Mouse (Mus musculus): ENCODE measurements around the gene Plvap.

DNA sequence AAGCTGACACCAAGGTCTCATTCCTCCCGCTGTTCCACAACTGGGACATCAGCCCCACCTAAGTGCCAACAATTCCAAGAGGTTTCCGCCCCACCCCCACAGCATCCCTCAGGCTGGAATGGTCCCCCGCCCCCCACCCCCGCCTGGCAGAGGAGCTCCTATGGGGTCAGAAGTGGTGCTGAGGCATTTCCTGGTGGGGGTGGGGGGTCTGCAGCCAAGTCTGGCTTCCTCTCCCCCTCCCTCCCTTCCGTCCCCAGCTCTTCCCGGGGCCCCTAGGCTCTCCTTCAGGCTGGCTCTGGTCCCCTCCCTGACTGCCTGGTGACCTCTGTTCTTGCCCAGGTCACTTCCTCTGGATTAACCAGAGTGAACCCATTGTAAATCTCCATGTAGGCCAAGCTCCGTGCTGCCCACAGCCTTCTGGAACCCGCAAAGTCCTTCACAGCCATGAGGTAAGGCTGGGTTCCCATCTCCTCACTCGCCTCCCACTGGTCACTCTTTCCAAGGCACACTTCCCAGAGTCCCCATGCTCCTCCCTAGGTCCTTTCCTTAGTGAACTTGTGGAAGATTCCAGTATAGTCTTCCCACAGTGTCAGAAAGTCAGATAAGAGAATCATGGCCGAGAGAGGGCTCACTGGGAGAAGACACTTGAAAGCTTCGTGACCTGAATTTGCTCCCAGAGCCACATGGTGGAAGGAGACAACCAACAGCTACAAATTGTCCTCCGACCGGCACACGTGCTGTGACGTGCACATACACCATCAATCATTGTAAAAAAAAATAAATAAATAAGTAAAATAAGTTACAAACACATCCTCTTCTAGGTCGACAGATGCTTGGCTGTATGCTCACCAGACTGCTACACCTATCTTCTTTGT, 12.5 kb downstream of the Plvap start:
- TF ChIP-seq POLR2A (IDR thresholded peaks at IDR 0.05; ENCODE audit: borderline replicate concordance, extremely low read depth, insufficient read depth, insufficient read length, poor library complexity, severe bottlenecking) (no peak), CTCF (IDR thresholded peaks at IDR 0.05; ENCODE audit: borderline replicate concordance, extremely low read depth, insufficient read depth, insufficient read length) (no peak)
